Mouse (Mus musculus) right cerebral cortex, postnatal 36 days (tissue): ENCODE results near the gene Pdk4.
A peak's percentile ranks its signal among the peaks of the same experiment; 100 is the strongest.

ENCODE experiments used
- DNase-seq, 2 experiments: peaks; one replicate each; pipeline ENCODE4 v3.0.0; 2022; ENCODE audit warnings: low spot score in 2 of 2, mixed read lengths in 1 of 2

Pdk4 gene

DNA sequence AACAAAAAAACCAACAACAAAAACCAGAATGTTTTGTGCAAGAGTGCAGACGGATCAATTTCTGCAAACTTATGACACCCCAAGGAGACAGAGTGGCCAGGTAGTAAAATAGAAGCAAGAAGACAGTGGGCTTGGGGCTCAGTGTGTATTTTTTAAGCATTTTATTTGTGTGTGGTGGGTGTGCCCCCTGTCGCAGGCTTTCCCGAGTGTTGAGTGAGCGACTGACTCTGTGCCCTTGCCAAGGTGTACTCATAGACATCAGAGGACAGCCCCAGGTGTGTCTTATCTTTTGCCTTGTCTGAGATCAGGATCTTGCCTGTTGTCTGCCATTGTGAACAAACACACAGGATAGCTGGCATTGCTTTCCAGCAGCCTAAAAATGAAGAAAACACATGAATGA, 49.1 kb downstream of the Pdk4 start:
- DNase-seq = no peak

DNA sequence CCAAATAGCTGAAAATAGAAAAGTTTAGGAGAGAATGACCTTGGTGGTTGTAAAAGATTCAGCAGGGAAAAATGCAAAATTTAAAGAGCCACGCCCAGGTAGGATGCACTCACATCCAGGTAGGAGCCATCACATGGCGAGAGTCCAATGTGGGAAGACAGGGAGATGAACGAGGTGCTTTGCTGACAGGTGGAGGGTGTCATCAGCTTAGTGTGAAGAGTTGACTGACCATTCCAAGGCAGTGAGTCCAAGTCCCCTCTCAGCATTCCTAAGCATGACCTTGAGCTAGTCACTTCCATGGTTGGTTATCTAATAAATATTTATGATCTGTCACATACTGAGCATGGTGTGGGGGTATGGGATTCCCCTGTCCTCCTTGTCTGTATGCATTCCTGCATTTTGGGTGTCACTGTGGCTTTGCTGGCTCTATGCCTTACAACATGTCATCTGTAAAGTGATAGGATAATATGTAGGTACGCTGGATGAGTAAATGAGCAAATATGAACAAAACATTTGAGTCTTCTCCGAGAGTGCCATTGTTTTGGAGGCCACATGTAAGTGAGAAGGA, 51.7 kb downstream of the Pdk4 start:
- DNase-seq = no peak

- DNase-seq = peak; percentile 32 to 66
Measured at GRCm38 (mm10) chr6:5443104-5443863, 52.8 kb downstream of the Pdk4 start.

DNA sequence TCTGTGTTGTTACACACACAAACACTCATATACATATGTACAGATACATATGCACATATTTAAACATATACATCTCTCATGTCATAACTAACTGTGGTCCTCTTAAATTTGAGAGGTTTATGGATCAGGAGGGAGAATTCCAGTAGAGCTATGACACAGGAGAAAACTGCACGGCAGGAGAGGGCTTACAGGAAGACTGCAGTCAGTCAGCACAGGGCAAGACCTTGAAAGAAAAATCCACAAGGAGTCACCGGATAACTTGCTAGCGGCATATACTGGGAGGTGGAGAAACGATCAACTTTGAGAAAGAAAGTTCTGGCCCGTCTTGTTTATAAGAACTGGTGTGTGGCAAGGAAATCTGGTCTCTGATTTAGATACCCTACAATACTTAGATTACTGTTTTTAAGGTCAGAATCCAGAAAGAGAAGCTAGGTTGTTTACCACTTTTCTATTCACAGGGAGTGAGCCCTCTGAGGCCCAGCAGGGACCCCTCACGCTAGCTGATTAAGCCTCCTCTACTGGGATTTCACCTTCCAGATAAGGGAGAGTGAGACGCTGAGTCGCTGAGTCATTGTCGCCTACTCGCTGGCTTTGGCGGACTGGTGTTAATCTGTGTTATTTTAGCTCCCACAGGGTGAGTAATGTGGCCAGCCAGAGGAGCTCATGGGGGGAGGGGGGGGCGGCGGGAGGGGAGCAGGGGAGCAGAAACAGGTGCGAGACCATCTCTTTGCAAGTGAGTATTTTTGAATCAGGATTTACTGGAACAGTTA, 53.6 kb downstream of the Pdk4 start:
- peak; percentile 41 to 61 for DNase-seq

DNA sequence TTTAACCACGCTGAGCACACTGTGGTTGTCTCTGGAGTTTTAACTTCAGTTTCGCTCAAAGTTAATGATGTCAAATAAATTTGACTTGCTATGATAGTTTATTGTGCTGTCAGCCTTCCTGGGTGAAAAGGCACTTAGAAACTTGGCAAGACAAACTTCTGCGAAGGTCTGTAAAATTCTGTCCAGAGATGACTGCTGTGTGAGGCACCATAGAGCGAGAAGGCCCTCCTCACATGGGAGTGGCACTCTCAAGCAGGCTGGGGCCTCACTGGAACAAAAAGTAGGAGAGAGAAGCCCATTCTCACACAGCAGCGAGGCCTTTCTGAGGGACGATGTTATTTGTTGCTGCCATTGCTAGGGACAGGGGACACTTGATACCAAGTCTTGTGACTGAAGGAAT, 54.9 kb downstream of the Pdk4 start:
- DNase-seq = no peak

DNA sequence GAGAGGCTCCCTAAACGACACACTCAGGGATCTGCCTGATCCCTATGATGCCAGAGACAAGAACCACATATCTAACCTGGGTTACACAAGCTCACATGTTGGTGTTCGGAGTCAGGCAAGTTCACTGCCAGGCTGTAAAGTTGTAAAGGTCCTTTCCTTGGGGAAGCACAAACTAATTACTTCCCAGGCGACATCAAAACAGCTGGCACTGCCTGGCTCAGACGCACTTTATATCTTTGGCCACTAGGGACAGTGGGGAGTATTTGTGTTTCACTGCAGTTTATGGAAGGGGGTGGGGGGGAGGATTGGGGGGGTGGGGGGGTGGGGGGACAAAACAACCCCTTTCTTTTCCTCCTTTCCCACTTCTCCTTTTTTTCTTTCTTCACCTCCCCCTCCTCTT, 58.4 kb downstream of the Pdk4 start:
- no peak for DNase-seq

GRCm38 (mm10) chr6:5433887-5434286, 62.2 kb downstream of the Pdk4 start:
- DNase-seq = no peak
